Mouse (Mus musculus) lung, embryonic 15.5 days (tissue): ENCODE measurements around the gene Tmem145. TPM values are rescaled to one million over a fixed set of nuclear protein-coding genes. Genes with fewer than 3 reads are reported as not detected.
A peak's percentile ranks its signal among the peaks of the same experiment; 100 is the strongest.
"Not testable (repeated sequence)": the region's sequence is repeated elsewhere in the genome, so short reads cannot be mapped to it uniquely, and the experiment has no call there.

Experiments
- ATAC-seq: fragments of 200-750 bp; cut with Nextera tagmentation; 2 replicates; pipeline ENCODE4 v1.8.0; 2017; ENCODE audit warnings: moderate number of reproducible peaks, borderline replicate concordance; ENCODE audit not compliant: low FRiP score, low TSS enrichment; ENCODE audit errors: extremely low read depth
- H3K27ac ChIP-seq: fragments of 300-500 bp; sonication (generic); 2 replicates; pipeline ENCODE4 v1.5.1; 2015; ENCODE audit warnings: moderate library complexity, mild to moderate bottlenecking, inconsistent platforms
- H3K27me3 ChIP-seq: fragments of 300-500 bp; sonication (generic); 2 replicates; pipeline ENCODE4 v1.6.1; 2015; ENCODE audit warnings: inconsistent platforms
- H3K36me3 ChIP-seq: fragments of 300-500 bp; sonication (generic); 2 replicates; pipeline ENCODE4 v1.6.1; 2015; ENCODE audit warnings: inconsistent platforms
- H3K4me1 ChIP-seq: fragments of 300-500 bp; sonication (generic); 2 replicates; pipeline ENCODE4 v1.6.1; 2015; ENCODE audit warnings: inconsistent platforms
- H3K4me2 ChIP-seq: fragments of 300-500 bp; sonication (generic); 2 replicates; pipeline ENCODE4 v1.6.1; 2015; ENCODE audit warnings: inconsistent platforms, mild to moderate bottlenecking, moderate library complexity
- H3K4me3 ChIP-seq: fragments of 300-500 bp; sonication (generic); 2 replicates; pipeline ENCODE4 v1.5.1; 2015; ENCODE audit warnings: mild to moderate bottlenecking, inconsistent platforms
- H3K9ac ChIP-seq: fragments of 300-500 bp; sonication (generic); 2 replicates; pipeline ENCODE4 v1.6.1; 2015; ENCODE audit warnings: inconsistent platforms
- H3K9me3 ChIP-seq: fragments of 300-500 bp; sonication (generic); 2 replicates; pipeline ENCODE4 v1.6.1; 2016; ENCODE audit warnings: inconsistent platforms
- WGBS: fragments of 180-500 bp; shearing (Covaris S2); methylation state at CpG from one replicate; pipeline ENCODE4 v1.1.7; 2015; 5-methylcytosine and 5-hydroxymethylcytosine counted together
- polyA plus RNA-seq: library from polyadenylated mRNA; unstranded; fragments of >200 nt; fragmentation: Nextera tagmentation; extraction: Ambion mirVana; gene quantifications from 2 replicates; pipeline ENCODE4 v1.2.1, GENCODE M21; 2015

Gene Tmem145
- 0.22 and 0.25 TPM in 2 replicates for polyA plus RNA-seq

DNA sequence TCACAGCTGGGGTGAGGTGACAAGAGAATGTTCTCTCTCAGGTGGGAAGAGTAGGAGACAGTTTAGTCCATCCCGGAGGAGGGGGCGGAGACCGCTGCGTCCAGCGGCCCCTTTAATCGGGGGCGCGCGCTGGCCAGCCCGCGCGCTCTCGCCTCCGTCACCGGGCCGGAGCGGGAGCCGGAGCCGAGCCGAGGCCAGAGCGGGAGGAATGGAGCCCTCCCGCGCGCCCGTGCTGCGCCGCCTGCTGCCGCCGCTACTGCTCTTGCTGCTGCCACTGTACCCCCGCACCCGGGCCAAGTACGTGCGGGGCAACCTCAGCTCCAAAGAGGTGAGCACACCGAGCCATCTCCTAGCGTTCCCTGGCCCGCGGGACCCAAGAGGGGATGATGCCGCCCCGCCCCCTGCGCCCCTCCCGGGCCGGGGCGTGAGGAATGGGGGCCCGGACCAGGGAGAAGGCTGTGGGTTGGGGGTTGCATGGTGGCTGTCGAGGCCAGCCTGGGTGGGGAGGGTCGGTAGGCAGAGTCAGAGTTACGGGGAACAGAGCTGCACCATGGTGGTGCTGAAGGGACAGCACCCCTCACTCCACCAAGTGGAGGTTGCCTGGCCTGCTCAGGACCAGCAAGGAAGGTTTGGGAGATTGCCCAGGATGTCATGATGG, at the start of gene Tmem145:
Gene Tmem145 (plus strand): TSS at position 151 of the 658 bp plus-strand sequence.
- no peaks in the 10 kb centered on the region for H3K36me3 ChIP-seq
- under 1% methylated on average over 45 of the region's 47 CpGs for WGBS
- H3K4me2 ChIP-seq: peak within 1 kb of the TSS; percentile 97
- H3K27me3 ChIP-seq: peaks cover 29% of the 10 kb centered on the region
- no peak within 1 kb of the TSS for H3K27ac ChIP-seq
- H3K4me3 ChIP-seq: peak within 1 kb of the TSS; percentile 50
- H3K9me3 ChIP-seq: no peaks in the 10 kb centered on the region
- no peak within 1 kb of the TSS for H3K9ac ChIP-seq
- peaks cover 9% of the 10 kb centered on the region for H3K4me1 ChIP-seq
- peak; percentile 46; the same call in 1 of the 2 replicates for ATAC-seq

- 75% methylated on average over 1 of the region's 1 CpGs for WGBS
- Histone ChIP-seq H3K9ac (no peak overlapping the region), H3K27me3 (no peaks in the 10 kb centered on the region), H3K27ac (no peak overlapping the region), H3K9me3 (no peaks in the 10 kb centered on the region), H3K4me1 (peaks cover 2% of the 10 kb centered on the region; the same call in 1 of the 2 replicates), H3K36me3 (no peaks in the 10 kb centered on the region), H3K4me2 (no peak overlapping the region), H3K4me3 (no peak overlapping the region)
- no peak for ATAC-seq
Measured at GRCm38 (mm10) chr7:25261896-25262295, 44.0 kb upstream of the Tmem145 start.

DNA sequence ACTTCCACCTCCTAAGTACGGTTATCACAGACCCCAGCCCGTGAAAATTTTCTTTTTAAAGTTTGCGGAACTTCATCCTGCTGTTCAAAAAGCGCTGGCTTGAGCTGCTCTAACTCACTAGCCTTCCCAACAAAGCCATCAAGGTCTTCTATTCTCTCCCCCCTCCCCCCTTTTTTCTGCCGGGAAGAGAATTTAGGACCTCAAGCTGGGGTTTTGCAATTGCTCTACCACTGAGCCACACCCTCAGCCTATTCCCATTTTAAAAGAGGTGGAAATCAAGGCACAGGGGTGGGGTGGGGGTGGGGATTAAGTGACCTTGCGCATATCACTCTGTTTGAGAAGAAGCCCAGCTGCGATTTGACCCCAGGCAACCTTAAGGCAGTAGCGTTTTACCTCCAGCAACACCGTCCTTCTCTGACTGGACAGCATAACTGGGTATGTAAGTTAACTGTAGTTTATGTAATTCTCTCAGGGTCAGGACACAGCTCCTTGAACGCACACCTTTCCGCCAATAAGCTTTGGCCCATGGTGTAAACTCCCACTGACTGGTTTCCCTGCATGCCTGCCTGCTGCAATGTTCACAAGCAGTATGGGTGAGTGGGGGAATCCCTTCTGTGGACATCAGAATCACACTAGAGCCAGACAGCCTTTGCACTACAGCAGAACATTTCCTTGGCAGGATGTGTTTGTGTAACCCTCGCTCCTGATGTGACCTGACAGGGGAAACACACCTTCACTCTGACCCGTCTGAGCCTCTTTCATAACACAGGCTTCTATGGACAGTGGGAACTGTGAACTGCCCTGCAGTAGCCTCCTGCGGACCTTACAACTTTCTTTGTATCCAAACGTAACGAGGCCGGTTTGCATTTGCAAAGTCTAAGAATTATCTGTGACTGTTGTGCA, 41.7 kb upstream of the Tmem145 start:
- Histone ChIP-seq H3K4me3 (no peak overlapping the region), H3K27me3 (no peaks in the 10 kb centered on the region), H3K36me3 (no peaks in the 10 kb centered on the region), H3K9me3 (no peaks in the 10 kb centered on the region), H3K9ac (no peak overlapping the region), H3K4me2 (no peak overlapping the region), H3K4me1 (peaks cover 10% of the 10 kb centered on the region), H3K27ac (no peak overlapping the region)
- ATAC-seq: no peak
- 27% methylated on average over 17 of the region's 17 CpGs for WGBS

DNA sequence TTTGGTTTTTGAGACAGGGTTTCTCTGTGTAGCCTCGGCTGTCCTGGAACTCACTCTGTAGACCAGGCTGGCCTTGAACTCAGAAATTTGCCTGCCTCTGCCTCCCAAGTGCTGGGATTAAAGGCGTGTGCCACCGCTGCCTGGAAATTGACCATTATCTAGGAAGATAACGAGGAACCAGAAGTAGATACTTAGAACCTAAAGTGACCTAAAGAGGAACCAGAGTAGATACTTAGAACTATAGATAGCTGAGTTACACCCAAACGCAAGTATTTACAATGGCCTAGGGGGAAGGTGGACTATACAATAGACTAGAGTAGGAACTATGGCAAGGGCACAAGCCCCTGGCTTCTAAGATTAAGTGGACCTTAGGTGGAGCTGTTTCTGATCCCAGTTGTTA, 40.2 kb upstream of the Tmem145 start:
- not testable (repeated sequence) for H3K27me3 ChIP-seq, H3K36me3 ChIP-seq, H3K9me3 ChIP-seq, ATAC-seq, H3K4me3 ChIP-seq, H3K27ac ChIP-seq, H3K9ac ChIP-seq, H3K4me2 ChIP-seq
- WGBS: 86% methylated on average over 5 of the region's 5 CpGs
- peaks cover 19% of the 10 kb centered on the region for H3K4me1 ChIP-seq

- no peak overlapping the region for H3K9ac ChIP-seq
- ATAC-seq: no peak
Measured at GRCm38 (mm10) chr7:25266180-25266962, 39.5 kb upstream of the Tmem145 start.

GRCm38 (mm10) chr7:25267301-25267750, 38.6 kb upstream of the Tmem145 start, which contains the start of gene Cic:
Gene Cic (plus strand): TSS chr7:25267704.
- peaks cover 13% of the 10 kb centered on the region; the same call in 1 of the 2 replicates for H3K36me3 ChIP-seq
- H3K4me3 ChIP-seq: peak within 1 kb of the TSS; percentile 73
- ATAC-seq: peak; percentile 88
- 0% methylated on average over 29 of the region's 29 CpGs for WGBS
- H3K9me3 ChIP-seq: no peaks in the 10 kb centered on the region
- no peaks in the 10 kb centered on the region for H3K27me3 ChIP-seq
- peaks cover 19% of the 10 kb centered on the region for H3K4me1 ChIP-seq
- H3K9ac ChIP-seq: peak within 1 kb of the TSS; percentile 76
- peak within 1 kb of the TSS; percentile 65 for H3K4me2 ChIP-seq
- H3K27ac ChIP-seq: peak within 1 kb of the TSS; percentile 94

More at GRCm38 (mm10) chr7:25266180-25266962, 39.5 kb upstream of the Tmem145 start:
- Histone ChIP-seq H3K27me3 (no peaks in the 10 kb centered on the region), H3K9me3 (no peaks in the 10 kb centered on the region), H3K36me3 (peaks cover 4% of the 10 kb centered on the region; the same call in 1 of the 2 replicates), H3K4me1 (peaks cover 19% of the 10 kb centered on the region), H3K27ac (no peak overlapping the region), H3K4me2 (peak overlapping the region; percentile 65; the same call in 1 of the 2 replicates), H3K4me3 (no peak overlapping the region)
- 86% methylated on average over 8 of the region's 8 CpGs for WGBS

GRCm38 (mm10) chr7:25267751-25268463, 38.0 kb upstream of the Tmem145 start:
- Histone ChIP-seq H3K9ac (peak overlapping the region; percentile 76), H3K27ac (peak overlapping the region; percentile 94), H3K4me1 (peaks cover 19% of the 10 kb centered on the region), H3K27me3 (no peaks in the 10 kb centered on the region), H3K9me3 (no peaks in the 10 kb centered on the region), H3K36me3 (peaks cover 16% of the 10 kb centered on the region; the same call in 1 of the 2 replicates), H3K4me3 (peak overlapping the region; percentile 73), H3K4me2 (peak overlapping the region; percentile 65)
- peak; percentile 95 for ATAC-seq
- WGBS: under 1% methylated on average over 33 of the region's 33 CpGs

DNA sequence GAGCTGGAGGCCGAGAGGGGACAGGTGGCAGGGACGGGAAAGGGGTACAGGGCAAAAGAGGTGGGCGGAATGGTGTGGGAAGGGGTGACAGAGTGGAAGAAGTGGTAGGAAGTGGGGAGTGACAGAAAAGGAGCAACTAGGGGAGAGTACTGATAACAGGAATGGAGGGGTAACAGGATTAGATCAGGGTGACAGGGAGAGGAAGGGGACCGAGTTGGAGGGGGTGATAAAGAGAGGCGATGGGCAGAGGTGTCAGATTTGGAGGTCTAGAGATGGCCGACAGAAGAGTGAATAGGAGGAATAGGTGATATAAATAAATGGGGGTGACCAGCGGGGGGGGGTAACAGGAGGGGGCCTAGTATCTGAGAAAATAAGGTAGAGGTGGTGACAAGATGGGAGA, 37.3 kb upstream of the Tmem145 start:
- H3K4me2 ChIP-seq: peak overlapping the region; percentile 56
- peak overlapping the region; percentile 74 for H3K27ac ChIP-seq
- no peaks in the 10 kb centered on the region for H3K9me3 ChIP-seq
- H3K4me1 ChIP-seq: peaks cover 23% of the 10 kb centered on the region
- no peak for ATAC-seq
- peaks cover 16% of the 10 kb centered on the region; the same call in 1 of the 2 replicates for H3K36me3 ChIP-seq
- 1% methylated on average over 7 of the region's 7 CpGs for WGBS
- peak overlapping the region; percentile 73 for H3K4me3 ChIP-seq
- peak overlapping the region; percentile 76 for H3K9ac ChIP-seq
- no peaks in the 10 kb centered on the region for H3K27me3 ChIP-seq

- H3K36me3 ChIP-seq: peaks cover 16% of the 10 kb centered on the region; the same call in 1 of the 2 replicates
- H3K27me3 ChIP-seq: no peaks in the 10 kb centered on the region
- peak overlapping the region; percentile 76 for H3K9ac ChIP-seq
- no peaks in the 10 kb centered on the region for H3K9me3 ChIP-seq
- peak overlapping the region; percentile 56 for H3K4me2 ChIP-seq
- H3K4me3 ChIP-seq: peak overlapping the region; percentile 73
- peaks cover 24% of the 10 kb centered on the region for H3K4me1 ChIP-seq
- H3K27ac ChIP-seq: peak overlapping the region; percentile 31
- no peak for ATAC-seq
- WGBS: 32% methylated on average over 4 of the region's 4 CpGs
Measured at GRCm38 (mm10) chr7:25269029-25269428, 36.9 kb upstream of the Tmem145 start.

GRCm38 (mm10) chr7:25269545-25270271, 36.2 kb upstream of the Tmem145 start:
- Histone ChIP-seq H3K4me1 (peaks cover 24% of the 10 kb centered on the region), H3K36me3 (peaks cover 16% of the 10 kb centered on the region; the same call in 1 of the 2 replicates), H3K4me3 (peak overlapping the region; percentile 73), H3K4me2 (peak overlapping the region; percentile 56), H3K9me3 (no peaks in the 10 kb centered on the region), H3K27ac (no peak overlapping the region), H3K27me3 (no peaks in the 10 kb centered on the region), H3K9ac (0 out of 2 replicates have a peak overlapping the region, but pooled peaks have one; percentile 76)
- ATAC-seq: no peak
- 80% methylated on average over 8 of the region's 8 CpGs for WGBS
